Mouse (Mus musculus): ENCODE measurements at regions not wholly inside any gene's neighbourhood (a gene's known extent, or its start where the extent isn't known, plus 50 kb on each side); places are given as distances from the start of the nearest gene placed in this dataset.

DNA sequence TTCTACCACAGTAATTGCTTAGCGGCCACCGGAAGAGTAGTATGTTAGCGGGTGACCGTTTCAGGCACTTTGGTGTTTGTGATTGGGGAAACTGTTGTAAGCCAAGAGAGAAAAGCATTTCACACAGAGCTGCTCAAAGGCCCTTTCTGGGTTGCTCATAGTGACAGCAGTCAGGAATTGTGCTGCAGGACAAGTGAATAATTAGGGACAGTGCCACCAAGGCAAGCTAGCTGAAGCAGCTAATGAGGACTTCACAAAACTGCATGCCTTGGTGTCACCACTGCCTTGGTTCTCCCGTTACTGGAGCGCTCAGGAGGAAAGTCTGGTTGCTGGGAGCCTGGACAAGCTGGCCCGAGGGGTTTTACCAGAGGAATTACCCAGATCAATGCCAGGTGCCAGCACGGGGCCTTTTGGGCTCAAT is 80.7 kb upstream of the Btg3 start:
- H3K27ac ChIP-seq (ENCODE audit: insufficient read depth, low read depth, low read length, poor library complexity, severe bottlenecking), result no peak overlapping the region
- in situ Hi-C loops (cut with MboI; ENCODE audit: low sequenced_read_pairs in 2 of 2, unreplicated experiment in 2 of 2), result no loop called here
- no peak for DNase-seq (ENCODE audit: low read depth, low spot score)

DNA sequence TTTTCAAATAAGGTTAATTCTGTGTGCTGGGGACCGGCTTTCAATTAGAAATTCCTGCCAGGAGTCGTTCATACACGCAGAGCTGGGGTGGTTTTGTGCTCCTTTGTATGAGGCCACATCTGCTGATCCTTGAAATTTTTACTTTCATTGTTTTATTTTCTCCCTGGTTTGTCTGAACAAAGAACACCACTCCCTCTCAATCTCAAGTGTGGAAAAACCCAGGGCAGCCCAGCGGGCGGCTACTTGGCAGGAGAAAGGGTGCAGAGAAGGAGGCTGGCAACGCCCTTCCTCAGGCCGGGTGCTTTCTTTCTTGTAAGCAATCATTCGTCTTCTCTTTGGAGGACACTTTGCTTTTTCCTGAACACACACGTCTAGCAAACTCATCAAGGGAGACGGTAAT is 79.4 kb upstream of the Btg3 start:
- Histone ChIP-seq H3K4me3 (ENCODE audit: insufficient read depth in 1 of 2, low read depth in 1 of 2, low read length in 2 of 2, poor library complexity in 1 of 2, severe bottlenecking in 1 of 2) (peak overlapping the region; percentile 0 to 47; a peak in 2 of 4 replicates), H3K4me1 (ENCODE audit: control insufficient read depth in 2 of 2, insufficient read depth in 2 of 2, low read length in 2 of 2, poor library complexity in 1 of 2) (peaks cover 3% of the 10 kb centered on the region in 2 experiments; a peak in 2 of 4 replicates), H3K9ac (ENCODE audit: insufficient read depth, low read depth, low read length, poor library complexity, severe bottlenecking) (peak overlapping the region; percentile 54; the same call in 1 of the 2 replicates), H3K9me3 (ENCODE audit: control insufficient read depth, insufficient read depth, low read depth, low read length) (no peaks in the 10 kb centered on the region), H3K36me3 (ENCODE audit: control insufficient read depth, insufficient read depth, low read length, poor library complexity, severe bottlenecking) (no peaks in the 10 kb centered on the region), H3K27ac (ENCODE audit: insufficient read depth, low read depth, low read length, poor library complexity, severe bottlenecking) (peak overlapping the region; percentile 57; the same call in 1 of the 2 replicates)
- in situ Hi-C loops (cut with MboI; ENCODE audit: low sequenced_read_pairs in 2 of 2, unreplicated experiment in 2 of 2), result no loop called here
- peak; percentile 82 for DNase-seq (ENCODE audit: low read depth, low spot score)
- TF ChIP-seq ZC3H11A (IDR thresholded peaks at IDR 0.05; ENCODE audit: borderline replicate concordance, low read depth, low read length) (no peak), CHD2 (IDR thresholded peaks at IDR 0.05; ENCODE audit: low read depth, low read length) (no peak), MAFK (IDR thresholded peaks at IDR 0.05; ENCODE audit: insufficient read depth, low read depth, low read length) (no peak), HCFC1 (IDR thresholded peaks at IDR 0.05; ENCODE audit: borderline replicate concordance, insufficient read depth, low read length) (no peak), ZNF384 (IDR thresholded peaks at IDR 0.05; ENCODE audit: low read depth, low read length) (no peak)

More for the DNA sequence above, 80.7 kb upstream of the Btg3 start:
- no peak for TF ChIP-seq ZC3H11A (IDR thresholded peaks at IDR 0.05; ENCODE audit: borderline replicate concordance, low read depth, low read length)
- TF ChIP-seq ZNF384 (IDR thresholded peaks at IDR 0.05; ENCODE audit: low read depth, low read length), result no peak
- no peak for TF ChIP-seq CHD2 (IDR thresholded peaks at IDR 0.05; ENCODE audit: low read depth, low read length)
- TF ChIP-seq HCFC1 (IDR thresholded peaks at IDR 0.05; ENCODE audit: borderline replicate concordance, insufficient read depth, low read length), result no peak
- TF ChIP-seq MAFK (IDR thresholded peaks at IDR 0.05; ENCODE audit: insufficient read depth, low read depth, low read length), result no peak
- Histone ChIP-seq H3K4me3 (ENCODE audit: insufficient read depth in 1 of 2, low read depth in 1 of 2, low read length in 2 of 2, poor library complexity in 1 of 2, severe bottlenecking in 1 of 2) (no peak overlapping the region), H3K9me3 (ENCODE audit: control insufficient read depth, insufficient read depth, low read depth, low read length) (no peaks in the 10 kb centered on the region), H3K36me3 (ENCODE audit: control insufficient read depth, insufficient read depth, low read length, poor library complexity, severe bottlenecking) (no peaks in the 10 kb centered on the region), H3K4me1 (ENCODE audit: control insufficient read depth in 2 of 2, insufficient read depth in 2 of 2, low read length in 2 of 2, poor library complexity in 1 of 2) (peaks cover 3% of the 10 kb centered on the region in 2 experiments; a peak in 2 of 4 replicates), H3K9ac (ENCODE audit: insufficient read depth, low read depth, low read length, poor library complexity, severe bottlenecking) (no peak overlapping the region)

DNA sequence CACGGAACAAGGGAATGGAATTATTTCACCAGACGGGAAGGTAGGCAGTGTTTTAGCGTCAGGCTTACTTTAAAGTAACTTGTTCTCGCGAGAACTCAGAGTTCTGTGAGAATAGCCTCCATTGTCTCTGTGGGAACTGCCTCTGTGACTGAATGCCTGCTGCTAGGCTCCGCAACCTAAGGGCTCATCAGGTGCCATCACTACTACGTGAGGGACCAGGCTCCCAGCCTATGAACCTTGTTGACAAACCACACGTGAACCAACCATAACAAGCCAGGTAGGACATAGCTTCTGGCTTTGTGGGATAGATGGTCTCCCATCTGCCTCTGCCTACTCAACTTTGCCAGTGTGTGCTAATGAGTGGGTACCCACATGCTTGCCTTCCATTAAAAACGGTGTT is 77.5 kb upstream of the Btg3 start:
- no peak overlapping the region for H3K4me3 ChIP-seq (ENCODE audit: insufficient read depth in 1 of 2, low read depth in 1 of 2, low read length in 2 of 2, poor library complexity in 1 of 2, severe bottlenecking in 1 of 2)
- no peak overlapping the region for H3K27ac ChIP-seq (ENCODE audit: insufficient read depth, low read depth, low read length, poor library complexity, severe bottlenecking)
- H3K9me3 ChIP-seq (ENCODE audit: control insufficient read depth, insufficient read depth, low read depth, low read length), result no peaks in the 10 kb centered on the region
- in situ Hi-C loops (cut with MboI; ENCODE audit: low sequenced_read_pairs in 2 of 2, unreplicated experiment in 2 of 2), result no loop called here
- no peaks in the 10 kb centered on the region for H3K36me3 ChIP-seq (ENCODE audit: control insufficient read depth, insufficient read depth, low read length, poor library complexity, severe bottlenecking)
- H3K4me1 ChIP-seq (ENCODE audit: control insufficient read depth in 2 of 2, insufficient read depth in 2 of 2, low read length in 2 of 2, poor library complexity in 1 of 2), result peaks cover 3% of the 10 kb centered on the region in 2 experiments; a peak in 2 of 4 replicates
- no peak for DNase-seq (ENCODE audit: low read depth, low spot score)
- H3K9ac ChIP-seq (ENCODE audit: insufficient read depth, low read depth, low read length, poor library complexity, severe bottlenecking), result no peak overlapping the region
- TF ChIP-seq MAFK (IDR thresholded peaks at IDR 0.05; ENCODE audit: insufficient read depth, low read depth, low read length), result no peak
- no peak for TF ChIP-seq HCFC1 (IDR thresholded peaks at IDR 0.05; ENCODE audit: borderline replicate concordance, insufficient read depth, low read length)
- TF ChIP-seq ZNF384 (IDR thresholded peaks at IDR 0.05; ENCODE audit: low read depth, low read length), result no peak
- no peak for TF ChIP-seq ZC3H11A (IDR thresholded peaks at IDR 0.05; ENCODE audit: borderline replicate concordance, low read depth, low read length)
- TF ChIP-seq CHD2 (IDR thresholded peaks at IDR 0.05; ENCODE audit: low read depth, low read length), result no peak

DNA sequence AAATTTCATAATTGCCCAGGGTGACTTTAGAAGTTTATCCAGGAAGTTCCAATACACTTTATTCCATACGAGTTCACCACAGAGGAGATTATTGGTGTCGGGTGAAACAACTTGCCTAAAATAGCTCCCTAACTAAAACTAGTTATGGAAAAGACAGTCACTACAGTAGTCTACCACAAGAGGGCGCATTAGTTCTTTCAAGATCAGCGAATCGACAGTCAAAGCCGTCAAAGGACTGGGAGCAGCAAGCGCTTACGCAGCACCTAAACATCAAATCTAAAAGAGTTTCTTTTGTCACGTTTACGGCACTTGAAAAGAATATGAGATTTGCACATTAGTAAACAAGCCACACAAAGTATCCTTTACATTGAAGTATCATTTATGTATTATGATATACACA is 75.3 kb upstream of the Btg3 start:
- H3K9ac ChIP-seq (ENCODE audit: insufficient read depth, low read depth, low read length, poor library complexity, severe bottlenecking), result no peak overlapping the region
- DNase-seq (ENCODE audit: low read depth, low spot score), result peak; percentile 50
- in situ Hi-C loops (cut with MboI; ENCODE audit: low sequenced_read_pairs in 2 of 2, unreplicated experiment in 2 of 2), result no loop called here
- H3K4me1 ChIP-seq (ENCODE audit: control insufficient read depth in 2 of 2, insufficient read depth in 2 of 2, low read length in 2 of 2, poor library complexity in 1 of 2), result peaks cover 3% of the 10 kb centered on the region in 2 experiments; a peak in 2 of 4 replicates
- no peak overlapping the region for H3K4me3 ChIP-seq (ENCODE audit: insufficient read depth in 1 of 2, low read depth in 1 of 2, low read length in 2 of 2, poor library complexity in 1 of 2, severe bottlenecking in 1 of 2)
- no peak overlapping the region for H3K27ac ChIP-seq (ENCODE audit: insufficient read depth, low read depth, low read length, poor library complexity, severe bottlenecking)
- TF ChIP-seq ZC3H11A (IDR thresholded peaks at IDR 0.05; ENCODE audit: borderline replicate concordance, low read depth, low read length), result peak; percentile 53; the same call in 1 of the 2 replicates
- TF ChIP-seq MAFK (IDR thresholded peaks at IDR 0.05; ENCODE audit: insufficient read depth, low read depth, low read length), result no peak
- TF ChIP-seq CHD2 (IDR thresholded peaks at IDR 0.05; ENCODE audit: low read depth, low read length), result no peak
- no peak for TF ChIP-seq HCFC1 (IDR thresholded peaks at IDR 0.05; ENCODE audit: borderline replicate concordance, insufficient read depth, low read length)
- no peaks in the 10 kb centered on the region for H3K9me3 ChIP-seq (ENCODE audit: control insufficient read depth, insufficient read depth, low read depth, low read length)
- H3K36me3 ChIP-seq (ENCODE audit: control insufficient read depth, insufficient read depth, low read length, poor library complexity, severe bottlenecking), result no peaks in the 10 kb centered on the region

Measured in ES-E14 (cell line).